In genomic region chr2:102407363-102408184, GRCm38 (mm10) we compare ENCODE assay signal across 8 mouse cellular contexts. TPM values are rescaled to one million over a fixed set of nuclear protein-coding genes. Genes with fewer than 3 reads are reported as not detected.
DNase-seq lines count a peak whose midpoint lies in the region; ATAC-seq and TF ChIP-seq lines count a peak whose summit lies in the region.

TSS of gene Trim44 (minus strand) at chr2:102407828.

- H3K4me3 ChIP-seq in lung, embryonic 14.5 days (ENCODE audit: low read depth, low read length): no peak within 1 kb of the TSS
- H3K4me3 ChIP-seq in intestine, postnatal 0 days (ENCODE audit: low read depth, low read length): no peak within 1 kb of the TSS

- H3K27ac ChIP-seq in lung, embryonic 14.5 days (ENCODE audit: low read depth): no peak within 1 kb of the TSS
- H3K27ac ChIP-seq in intestine, postnatal 0 days (ENCODE audit: low read depth, low read length): no peak within 1 kb of the TSS

- H3K9ac ChIP-seq in lung, embryonic 14.5 days: no peak within 1 kb of the TSS
- no peak within 1 kb of the TSS for H3K9ac ChIP-seq in intestine, postnatal 0 days (ENCODE audit: low read depth, low read length)

- no peak; the same call in 1 of the 2 replicates for ATAC-seq in lung, embryonic 14.5 days (ENCODE audit: insufficient read depth)
- ATAC-seq in intestine, postnatal 0 days: no peak
- ATAC-seq in activated CD4-positive, CD25-positive, alpha-beta regulatory T cell, adult 4 months: no peak

- no peaks in the 10 kb centered on the region for H3K4me1 ChIP-seq in lung, embryonic 14.5 days (ENCODE audit: insufficient read depth)
- H3K4me1 ChIP-seq in intestine, postnatal 0 days (replicated peaks; ENCODE audit: control insufficient read depth, insufficient read depth, low read length): no peaks in the 10 kb centered on the region

- H3K4me2 ChIP-seq in lung, embryonic 14.5 days: peak within 1 kb of the TSS; percentile 21; the same call in 1 of the 2 replicates
- peak within 1 kb of the TSS; percentile 45 for H3K4me2 ChIP-seq in intestine, postnatal 0 days (replicated peaks; ENCODE audit: low read depth)

- DNase-seq in lung, embryonic 14.5 days: peak; percentile 70
- DNase-seq in lung, postnatal 14 days: no peak
- DNase-seq in embryo, embryonic 10.5 days (ENCODE audit: low spot score): peak; percentile 69
- DNase-seq in gonadal fat pad, adult 2 months (ENCODE audit: low read depth): no peak
- peak; percentile 27 for DNase-seq in lung, postnatal 10 days
- DNase-seq in ovary, postnatal 10 days (ENCODE audit: low spot score): no peak

- no peak for TF ChIP-seq CTCF in lung, embryonic 14.5 days (IDR thresholded peaks at IDR 0.05; ENCODE audit: low read depth)
- no peak for TF ChIP-seq CTCF in intestine, postnatal 0 days (IDR thresholded peaks at IDR 0.05; ENCODE audit: low read depth)

- no peaks in the 10 kb centered on the region for H3K27me3 ChIP-seq in lung, embryonic 14.5 days (ENCODE audit: insufficient read depth, low read length)
- H3K27me3 ChIP-seq in intestine, postnatal 0 days (replicated peaks; ENCODE audit: control insufficient read depth, insufficient read depth, low read length): no peaks in the 10 kb centered on the region

- no peaks in the 10 kb centered on the region for H3K36me3 ChIP-seq in lung, embryonic 14.5 days (ENCODE audit: insufficient read depth)
- H3K36me3 ChIP-seq in intestine, postnatal 0 days (ENCODE audit: control insufficient read depth, insufficient read depth): no peaks in the 10 kb centered on the region

- 31% methylated on average over 14 of the region's 14 CpGs for WGBS in lung, embryonic 14.5 days
- 29% methylated on average over 14 of the region's 14 CpGs for WGBS in intestine, postnatal 0 days

- H3K9me3 ChIP-seq in lung, embryonic 14.5 days (ENCODE audit: low read depth, low read length): no peaks in the 10 kb centered on the region
- H3K9me3 ChIP-seq in intestine, postnatal 0 days (ENCODE audit: control insufficient read depth): no peaks in the 10 kb centered on the region

RNA-seq across cellular contexts. Expression of gene Trim44, which starts in this region (rescaled TPM):
- 37.6 and 39.3 TPM in 2 replicates for polyA plus RNA-seq in lung, embryonic 14.5 days (2014; fragmentation: Nextera tagmentation; extraction: Ambion mirVana)
- polyA plus RNA-seq in gonadal fat pad, adult 2 months (2012; rRNA removed): 37.7 and 41.1 TPM in 2 replicates
- 10.7 and 12.3 TPM in 2 replicates for polyA plus RNA-seq in intestine, postnatal 0 days (2015; fragmentation: Nextera tagmentation; extraction: Ambion mirVana)
- polyA plus RNA-seq in activated CD4-positive, CD25-positive, alpha-beta regulatory T cell, adult 4 months (2017; shearing (Covaris generic)): 1 to 10 TPM; 5.7 to 6.8 TPM

Comparison
In these comparisons a context has a peak if more than half of its experiments do, and no peak if none do; other contexts are left out.
1. DNase-seq: peak in lung, embryonic 14.5 days (single experiment), embryo, embryonic 10.5 days (single experiment) and lung, postnatal 10 days (single experiment); none in lung, postnatal 14 days (single experiment), gonadal fat pad, adult 2 months (single experiment) and ovary, postnatal 10 days (single experiment).